Mouse (Mus musculus) kidney, adult 2 months (tissue): ENCODE results near the gene Usf1. TPM values are rescaled to one million over a fixed set of nuclear protein-coding genes. Genes with fewer than 3 reads are reported as not detected.

Experiments
- DNase-seq: peaks from one replicate; pipeline ENCODE4 v3.0.0; 2021
- H3K27ac ChIP-seq: fragments of 200-500 bp; 2 replicates; pipeline ENCODE4 v1.5.1; 2012; ENCODE audit warnings: low read depth, low read length, control low read depth, inconsistent platforms; ENCODE audit not compliant: insufficient read depth
- H3K27me3 ChIP-seq: fragments of 200-500 bp; replicated peaks from 2 replicates; pipeline ENCODE4 v1.6.1; 2012; ENCODE audit warnings: mild to moderate bottlenecking, moderate library complexity, low read length, inconsistent platforms; ENCODE audit not compliant: control insufficient read depth, insufficient read depth
- H3K36me3 ChIP-seq: fragments of 200-500 bp; 2 replicates; pipeline ENCODE4 v1.6.1; 2012; ENCODE audit warnings: mild to moderate bottlenecking, moderate library complexity, low read length, inconsistent platforms; ENCODE audit not compliant: control insufficient read depth, insufficient read depth
- H3K4me1 ChIP-seq: fragments of 200-500 bp; 2 replicates; pipeline ENCODE4 v1.6.1; 2011; ENCODE audit warnings: low read length; ENCODE audit not compliant: control insufficient read depth, insufficient read depth
- H3K4me3 ChIP-seq: fragments of 200-500 bp; 2 replicates; pipeline ENCODE4 v1.5.1; 2011; ENCODE audit warnings: mild to moderate bottlenecking, low read depth, low read length, control low read depth; ENCODE audit not compliant: insufficient read depth
- CTCF ChIP-seq: fragments of 200-500 bp; conservative IDR thresholded peaks from 2 replicates; pipeline ENCODE4 v1.5.1; 2011; ENCODE audit warnings: low read depth, mild to moderate bottlenecking, control low read depth, low read length, moderate library complexity, mixed read lengths; ENCODE audit not compliant: insufficient read depth, insufficient read length
- POLR2A ChIP-seq: fragments of 200-500 bp; IDR thresholded peaks from one replicate; pipeline ENCODE4 v1.6.1; 2011; ENCODE audit warnings: low read depth, low read length, control low read depth
- WGBS: fragments of 180-500 bp; shearing (Covaris S2); methylation state at CpG from one replicate; pipeline ENCODE4 v1.1.7; 2018; 5-methylcytosine and 5-hydroxymethylcytosine counted together
- polyA plus RNA-seq: library from polyadenylated mRNA; depleted of rRNA; stranded (reverse); fragments of >200 nt; gene quantifications from 2 replicates; pipeline ENCODE4 v1.2.3, GENCODE M21; 2012

The Usf1 gene
- polyA plus RNA-seq, 1 experiment, result 59.0 TPM

DNA sequence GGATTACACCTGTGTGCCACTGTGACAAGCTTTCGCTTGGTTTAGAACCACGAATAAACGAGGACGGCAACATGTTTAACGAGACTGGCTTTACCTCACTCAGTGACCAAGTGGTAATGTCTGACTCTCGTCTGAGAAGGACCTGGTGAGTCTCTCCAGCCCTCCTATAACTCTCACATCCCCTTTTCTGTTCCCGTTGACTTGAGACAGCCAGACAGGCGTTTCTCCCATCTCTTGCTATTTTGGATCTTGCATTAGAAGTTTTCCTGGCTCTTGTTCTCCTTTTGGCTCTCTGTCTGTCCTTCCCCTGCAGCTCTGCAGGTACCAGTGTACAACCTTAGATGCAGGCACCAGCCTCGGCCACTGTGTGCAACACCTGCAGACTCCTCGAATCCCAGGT is 39.9 kb downstream of the Usf1 start:
- Histone ChIP-seq H3K27ac (no peak overlapping the region), H3K36me3 (no peaks in the 10 kb centered on the region), H3K4me1 (peaks cover 9% of the 10 kb centered on the region), H3K27me3 (no peaks in the 10 kb centered on the region), H3K4me3 (no peak overlapping the region)
- WGBS, result 79% methylated on average over 10 of the region's 10 CpGs
- TF ChIP-seq CTCF (no peak), POLR2A (no peak)
- no peak for DNase-seq

DNA sequence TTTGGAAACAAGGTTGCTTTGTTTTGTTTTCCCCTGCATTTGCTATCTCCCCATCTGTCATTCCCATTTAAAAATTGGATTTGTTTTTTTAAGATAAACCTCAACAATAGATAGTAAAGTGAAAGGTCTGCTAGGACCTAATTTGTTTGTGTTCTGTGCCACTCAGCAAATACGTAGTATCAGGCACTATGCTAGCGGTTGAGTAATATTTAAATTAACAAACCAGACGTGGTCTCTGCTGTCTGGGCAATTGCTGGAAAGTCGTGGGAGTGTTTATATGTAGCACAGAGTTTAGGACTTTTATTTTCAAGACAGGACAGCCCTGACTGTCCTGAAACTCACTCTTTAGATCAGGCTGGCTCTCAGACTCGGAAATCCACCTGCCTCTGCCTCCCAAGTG is 41.4 kb downstream of the Usf1 start:
- 62% methylated on average over 5 of the region's 5 CpGs for WGBS
- no peaks in the 10 kb centered on the region for H3K36me3 ChIP-seq
- TF ChIP-seq POLR2A (no peak), CTCF (no peak)
- no peak overlapping the region for H3K27ac ChIP-seq
- peaks cover 9% of the 10 kb centered on the region for H3K4me1 ChIP-seq
- no peaks in the 10 kb centered on the region for H3K27me3 ChIP-seq
- no peak for DNase-seq
- H3K4me3 ChIP-seq, result no peak overlapping the region

DNA sequence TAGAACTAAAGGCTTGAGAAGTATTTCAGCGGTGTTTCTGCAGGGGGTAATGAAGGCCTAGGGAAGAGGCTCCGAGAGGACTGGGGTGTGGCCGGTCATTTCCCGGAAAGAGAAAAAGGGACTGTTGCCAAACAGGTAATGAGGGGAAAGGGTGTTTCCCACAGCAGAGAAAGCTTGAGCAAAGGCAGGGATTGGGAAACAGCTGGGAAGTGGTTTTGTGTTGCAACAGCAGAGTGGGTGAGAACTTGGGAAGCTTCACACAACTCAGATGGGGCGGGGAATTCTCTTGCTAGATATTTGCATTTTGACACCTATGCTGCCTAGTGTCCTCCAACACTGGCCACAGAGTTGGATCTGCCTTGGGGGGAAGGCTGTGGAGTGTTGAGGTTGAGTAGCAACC is 41.8 kb downstream of the Usf1 start:
- WGBS, result 57% methylated on average over 5 of the region's 5 CpGs
- H3K4me3 ChIP-seq, result no peak overlapping the region
- no peaks in the 10 kb centered on the region for H3K27me3 ChIP-seq
- no peak for TF ChIP-seq POLR2A
- no peak for TF ChIP-seq CTCF
- no peak overlapping the region; the same call in 1 of the 2 replicates for H3K27ac ChIP-seq
- peak; percentile 31 for DNase-seq
- no peaks in the 10 kb centered on the region for H3K36me3 ChIP-seq
- H3K4me1 ChIP-seq, result peaks cover 5% of the 10 kb centered on the region

DNA sequence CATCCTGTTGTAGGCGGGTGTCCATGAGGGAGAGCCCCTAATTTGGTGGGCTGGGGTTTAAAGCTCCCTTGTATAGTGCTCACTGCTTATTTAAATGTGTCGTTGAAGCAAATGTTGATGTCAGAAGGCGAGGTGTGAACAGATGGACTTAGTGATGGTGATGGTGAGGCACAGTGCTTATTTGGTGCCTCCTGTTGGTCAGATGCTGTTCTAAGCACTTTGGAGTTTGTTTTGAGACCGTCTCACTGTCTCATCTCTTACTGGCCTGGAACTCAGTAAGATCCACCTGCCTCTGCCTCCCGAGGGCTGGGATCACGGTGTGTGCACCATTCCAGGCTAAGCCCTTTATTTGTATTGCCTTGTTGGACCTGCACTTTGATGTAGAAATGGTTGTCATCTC is 43.8 kb downstream of the Usf1 start:
- TF ChIP-seq POLR2A (no peak), CTCF (peak; percentile 25; the same call in 1 of the 2 replicates)
- H3K36me3 ChIP-seq, result no peaks in the 10 kb centered on the region
- no peak overlapping the region for H3K27ac ChIP-seq
- WGBS, result 72% methylated on average over 6 of the region's 6 CpGs
- peaks cover 3% of the 10 kb centered on the region; the same call in 1 of the 2 replicates for H3K4me1 ChIP-seq
- no peaks in the 10 kb centered on the region for H3K27me3 ChIP-seq
- H3K4me3 ChIP-seq, result no peak overlapping the region
- no peak for DNase-seq

DNA sequence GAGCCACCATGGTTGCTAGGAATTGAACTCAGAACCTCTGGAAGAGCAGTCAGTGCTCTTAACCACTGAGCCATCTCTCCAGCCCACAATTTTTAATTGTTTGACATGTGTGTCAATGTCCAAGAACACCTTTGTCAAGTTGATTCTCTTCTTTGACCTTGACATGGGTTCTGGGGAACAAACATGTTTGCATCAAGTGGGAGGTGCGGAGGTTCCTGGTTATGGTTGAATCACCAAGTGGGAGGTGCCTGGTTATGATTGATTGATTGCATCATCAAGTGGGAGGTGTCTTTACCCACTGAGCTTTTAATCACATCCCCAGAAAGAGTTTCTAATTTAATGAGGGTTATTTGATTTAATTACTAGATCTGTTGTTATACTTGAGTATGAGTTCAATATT is 46.5 kb downstream of the Usf1 start:
- TF ChIP-seq POLR2A, result no peak
- TF ChIP-seq CTCF, result no peak
- WGBS, result 73% methylated on average over 1 of the region's 1 CpGs
- Histone ChIP-seq H3K36me3 (no peaks in the 10 kb centered on the region), H3K4me3 (no peak overlapping the region), H3K27ac (no peak overlapping the region), H3K27me3 (no peaks in the 10 kb centered on the region), H3K4me1 (peaks cover 3% of the 10 kb centered on the region; the same call in 1 of the 2 replicates)
- no peak for DNase-seq

DNA sequence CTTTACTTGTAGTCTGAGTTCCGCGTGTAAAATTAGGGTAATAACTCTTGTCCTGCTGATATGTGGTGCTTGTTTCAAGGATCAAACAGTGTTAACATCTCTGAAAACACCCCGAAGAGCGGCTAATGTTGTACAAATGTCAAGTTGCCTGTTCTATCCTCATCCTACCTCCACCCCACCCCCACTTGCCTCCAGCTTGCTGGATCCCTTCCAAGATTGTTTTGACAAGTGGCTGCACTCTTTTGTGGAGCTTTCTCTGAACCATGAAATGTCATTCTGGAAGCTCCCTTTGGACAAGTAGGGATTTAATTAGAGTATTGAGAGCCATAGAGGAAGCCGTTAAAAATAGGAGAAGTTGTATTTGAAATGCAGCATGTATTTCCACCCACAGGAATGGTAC is 48.7 kb downstream of the Usf1 start:
- DNase-seq, result peak; percentile 61
- peaks cover 2% of the 10 kb centered on the region; the same call in 1 of the 2 replicates for H3K36me3 ChIP-seq
- no peaks in the 10 kb centered on the region for H3K27me3 ChIP-seq
- H3K4me3 ChIP-seq, result no peak overlapping the region
- H3K4me1 ChIP-seq, result peaks cover 3% of the 10 kb centered on the region; the same call in 1 of the 2 replicates
- TF ChIP-seq CTCF (no peak), POLR2A (no peak)
- no peak overlapping the region for H3K27ac ChIP-seq
- 25% methylated on average over 5 of the region's 5 CpGs for WGBS

DNA sequence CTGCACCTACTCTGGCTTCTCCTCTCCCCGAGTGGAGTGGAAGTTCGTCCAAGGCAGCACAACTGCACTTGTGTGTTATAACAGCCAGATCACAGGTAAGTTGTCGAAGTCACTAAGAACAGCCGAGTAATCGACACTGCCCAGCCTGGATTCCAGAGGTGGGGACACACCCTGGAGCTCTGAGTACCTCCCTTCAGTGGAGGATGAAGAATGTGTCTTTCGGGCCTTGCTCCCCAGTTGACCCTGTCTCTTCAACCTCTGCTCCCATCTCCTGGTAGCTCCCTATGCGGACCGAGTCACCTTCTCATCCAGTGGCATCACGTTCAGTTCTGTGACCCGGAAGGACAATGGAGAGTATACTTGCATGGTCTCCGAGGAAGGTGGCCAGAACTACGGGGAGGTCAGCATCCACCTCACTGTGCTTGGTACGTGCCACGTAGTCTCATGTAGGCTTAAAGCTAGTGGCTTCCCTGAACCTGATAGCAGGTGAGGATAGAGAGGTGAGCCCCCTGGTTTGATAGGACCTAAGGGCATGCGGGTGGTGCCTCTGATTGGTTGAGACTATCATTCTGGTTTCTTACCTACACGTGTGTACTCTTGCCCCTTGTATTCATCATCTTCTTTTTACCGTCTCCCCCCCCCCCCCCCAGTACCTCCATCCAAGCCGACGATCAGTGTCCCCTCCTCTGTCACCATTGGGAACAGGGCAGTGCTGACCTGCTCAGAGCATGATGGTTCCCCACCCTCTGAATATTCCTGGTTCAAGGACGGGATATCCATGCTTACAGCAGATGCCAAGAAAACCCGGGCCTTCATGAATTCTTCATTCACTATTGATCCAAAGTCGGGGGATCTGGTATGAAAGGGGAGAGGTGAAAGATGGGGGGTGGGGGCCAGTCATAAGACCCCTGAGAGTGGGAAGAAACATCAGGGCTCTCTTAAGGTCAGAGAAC is 49.7 kb downstream of the Usf1 start:
- DNase-seq, result no peak
- H3K4me3 ChIP-seq, result no peak overlapping the region
- H3K27me3 ChIP-seq, result no peaks in the 10 kb centered on the region
- no peak overlapping the region for H3K27ac ChIP-seq
- peaks cover under 1% of the 10 kb centered on the region; the same call in 1 of the 2 replicates for H3K4me1 ChIP-seq
- peaks cover 2% of the 10 kb centered on the region; the same call in 1 of the 2 replicates for H3K36me3 ChIP-seq
- WGBS, result 86% methylated on average over 22 of the region's 22 CpGs
- no peak for TF ChIP-seq POLR2A
- TF ChIP-seq CTCF, result no peak
